Comparison of ENCODE assay signal across 8 mouse cellular contexts in the genomic region with DNA sequence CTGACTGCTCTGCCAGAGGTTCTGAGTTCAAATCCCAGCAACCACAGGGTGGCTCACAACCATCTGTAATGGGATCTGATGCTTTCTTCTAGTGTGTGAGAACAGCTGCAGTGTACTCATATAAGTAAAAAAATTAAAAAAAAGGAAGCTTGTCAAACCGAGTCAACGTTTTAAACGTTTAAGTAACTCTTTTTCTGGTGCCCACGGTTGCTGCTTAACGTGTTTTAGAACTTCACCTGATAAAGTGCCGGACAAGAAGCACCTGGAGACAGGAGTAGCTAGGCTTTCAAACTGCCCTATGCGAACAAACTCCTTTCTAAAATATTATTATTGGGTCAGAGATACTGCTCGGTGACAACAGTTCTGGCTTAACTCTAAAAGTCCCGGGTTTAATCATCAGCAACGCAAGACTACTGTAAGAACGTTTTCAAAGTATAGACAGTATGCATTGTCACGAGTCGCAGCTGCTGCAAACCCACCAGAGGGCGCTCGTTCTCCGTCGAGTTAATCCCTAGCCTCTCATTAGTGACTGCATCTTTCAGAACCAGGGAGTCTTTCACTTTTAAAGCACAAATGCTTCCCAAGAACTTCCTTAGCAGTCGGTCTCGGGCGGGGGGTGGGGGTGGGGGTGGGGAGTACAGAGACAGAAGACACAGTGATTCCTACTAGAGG. TPM values are rescaled to one million over a fixed set of nuclear protein-coding genes. Genes with fewer than 3 reads are reported as not detected.
DNase-seq lines count a peak whose midpoint lies in the region; ATAC-seq and TF ChIP-seq lines count a peak whose summit lies in the region.

No protein-coding gene starts in this region.

- peak; percentile 86 for DNase-seq in A20 (ENCODE audit: low read depth, low spot score)
- DNase-seq in adrenal gland, adult 18-20 months (ENCODE audit: low spot score in 2 of 2), result peak; percentile 81 to 93
- peak; percentile 90 for DNase-seq in embryo, embryonic 11 days
- peak; percentile 92 for DNase-seq in heart, embryonic 10.5 days (ENCODE audit: low spot score)
- peak; percentile 86 for DNase-seq in lung, adult 2 months
- peak; percentile 96 for DNase-seq in testis, postnatal 10 days (ENCODE audit: low spot score)

- WGBS in heart, embryonic 10.5 days, result 8% methylated on average over 20 of the region's 20 CpGs
- WGBS in kidney, embryonic 16.5 days, result 7% methylated on average over 20 of the region's 20 CpGs
- 7% methylated on average over 20 of the region's 20 CpGs for WGBS in lung, adult 2 months
- WGBS in neural tube, embryonic 13.5 days, result 8% methylated on average over 20 of the region's 20 CpGs

- ATAC-seq in kidney, embryonic 16.5 days (ENCODE audit: low FRiP score, low TSS enrichment), result 0 out of 2 replicates have a peak, but pooled peaks have one; percentile 25
- peak; percentile 51; the same call in 1 of the 2 replicates for ATAC-seq in neural tube, embryonic 13.5 days (ENCODE audit: low read depth)

- no peak for TF ChIP-seq POLR2A in lung, adult 2 months (IDR thresholded peaks at IDR 0.05; ENCODE audit: borderline replicate concordance, extremely low read depth, low read depth, low read length)

- peaks cover 28% of the 10 kb centered on the region for H3K4me1 ChIP-seq in heart, embryonic 10.5 days
- peaks cover 28% of the 10 kb centered on the region for H3K4me1 ChIP-seq in kidney, embryonic 16.5 days (ENCODE audit: insufficient read depth, low read length)
- H3K4me1 ChIP-seq in lung, adult 2 months (ENCODE audit: control insufficient read depth, insufficient read depth, low read length), result peaks cover 4% of the 10 kb centered on the region
- peaks cover 33% of the 10 kb centered on the region for H3K4me1 ChIP-seq in neural tube, embryonic 13.5 days (replicated peaks)

- peak overlapping the region; percentile 95 for H3K27ac ChIP-seq in heart, embryonic 10.5 days
- H3K27ac ChIP-seq in kidney, embryonic 16.5 days (ENCODE audit: low read length), result peak overlapping the region; percentile 98
- H3K27ac ChIP-seq in neural tube, embryonic 13.5 days (replicated peaks), result 0 out of 2 replicates have a peak overlapping the region, but pooled peaks have one; percentile 86

- H3K9me3 ChIP-seq in heart, embryonic 10.5 days, result no peaks in the 10 kb centered on the region
- H3K9me3 ChIP-seq in kidney, embryonic 16.5 days (ENCODE audit: low read length), result no peaks in the 10 kb centered on the region
- no peaks in the 10 kb centered on the region for H3K9me3 ChIP-seq in neural tube, embryonic 13.5 days

- peak overlapping the region; percentile 93 for H3K9ac ChIP-seq in kidney, embryonic 16.5 days (replicated peaks; ENCODE audit: low read length)
- peak overlapping the region; percentile 75 for H3K9ac ChIP-seq in neural tube, embryonic 13.5 days

- TF ChIP-seq CTCF in lung, adult 2 months (IDR thresholded peaks at IDR 0.05; ENCODE audit: insufficient read depth, low read length), result peak; percentile 93

- peak overlapping the region; percentile 74 for H3K4me3 ChIP-seq in heart, embryonic 10.5 days
- peak overlapping the region; percentile 81 for H3K4me3 ChIP-seq in kidney, embryonic 16.5 days (ENCODE audit: low read length)
- H3K4me3 ChIP-seq in lung, adult 2 months (replicated peaks; ENCODE audit: extremely low read depth, low read depth, low read length), result peak overlapping the region; percentile 98
- peak overlapping the region; percentile 53 for H3K4me3 ChIP-seq in neural tube, embryonic 13.5 days

- peak overlapping the region; percentile 99 for H3K4me2 ChIP-seq in kidney, embryonic 16.5 days (replicated peaks; ENCODE audit: low read depth, low read length)
- H3K4me2 ChIP-seq in neural tube, embryonic 13.5 days, result peak overlapping the region; percentile 99

- H3K36me3 ChIP-seq in heart, embryonic 10.5 days, result no peaks in the 10 kb centered on the region
- no peaks in the 10 kb centered on the region for H3K36me3 ChIP-seq in kidney, embryonic 16.5 days (ENCODE audit: insufficient read depth, low read length)
- no peaks in the 10 kb centered on the region for H3K36me3 ChIP-seq in neural tube, embryonic 13.5 days

- H3K27me3 ChIP-seq in heart, embryonic 10.5 days (ENCODE audit: insufficient read depth, poor library complexity, severe bottlenecking), result peaks cover 59% of the 10 kb centered on the region
- peaks cover 46% of the 10 kb centered on the region for H3K27me3 ChIP-seq in kidney, embryonic 16.5 days (ENCODE audit: insufficient read depth, low read length)
- H3K27me3 ChIP-seq in neural tube, embryonic 13.5 days, result peaks cover 83% of the 10 kb centered on the region

RNA-seq across cellular contexts. Expression of a gene that starts 1.0 kb away (rescaled TPM):
- 1 to 10 TPM; 5.2 to 7.4 TPM for total RNA-seq in adrenal gland, adult 18-20 months (2021)
- 3.3 and 6.3 TPM in 2 replicates for polyA plus RNA-seq in heart, embryonic 10.5 days (2016; fragmentation: Nextera tagmentation; extraction: Ambion mirVana)
- 14.6 and 18.4 TPM in 2 replicates for polyA plus RNA-seq in kidney, embryonic 16.5 days (2015; fragmentation: Nextera tagmentation; extraction: Ambion mirVana)
- 10.4 and 11.0 TPM in 2 replicates for polyA plus RNA-seq in lung, adult 2 months (2012; rRNA removed)
- 1.9 and 2.5 TPM in 2 replicates for polyA plus RNA-seq in neural tube, embryonic 13.5 days (2015; fragmentation: Nextera tagmentation; extraction: Ambion mirVana)

RNA-seq across cellular contexts. Expression of a gene that starts 26.7 kb away (rescaled TPM):
- 10 to 100 TPM; 50.1 to 51.8 TPM for total RNA-seq in adrenal gland, adult 18-20 months (2021)
- polyA plus RNA-seq in heart, embryonic 10.5 days (2016; fragmentation: Nextera tagmentation; extraction: Ambion mirVana), result 11.8 and 13.4 TPM in 2 replicates
- polyA plus RNA-seq in kidney, embryonic 16.5 days (2015; fragmentation: Nextera tagmentation; extraction: Ambion mirVana), result 25.6 and 27.4 TPM in 2 replicates
- 61.8 and 84.2 TPM in 2 replicates for polyA plus RNA-seq in lung, adult 2 months (2012; rRNA removed)
- 61.0 and 65.3 TPM in 2 replicates for polyA plus RNA-seq in neural tube, embryonic 13.5 days (2015; fragmentation: Nextera tagmentation; extraction: Ambion mirVana)

RNA-seq across cellular contexts. Expression of a gene that starts 28.5 kb away (rescaled TPM):
- total RNA-seq in adrenal gland, adult 18-20 months (2021), result under 1 TPM; 0.13 to 0.48 TPM
- polyA plus RNA-seq in heart, embryonic 10.5 days (2016; fragmentation: Nextera tagmentation; extraction: Ambion mirVana), result 0.34 and 0.55 TPM in 2 replicates
- 0.82 and 0.89 TPM in 2 replicates for polyA plus RNA-seq in kidney, embryonic 16.5 days (2015; fragmentation: Nextera tagmentation; extraction: Ambion mirVana)
- 0.64 and 1.2 TPM in 2 replicates for polyA plus RNA-seq in lung, adult 2 months (2012; rRNA removed)
- polyA plus RNA-seq in neural tube, embryonic 13.5 days (2015; fragmentation: Nextera tagmentation; extraction: Ambion mirVana), result 1.0 and 1.4 TPM in 2 replicates

RNA-seq across cellular contexts. Expression of a gene that starts 59.8 kb away (rescaled TPM):
- 10 to 100 TPM; 70.6 to 72.7 TPM for total RNA-seq in adrenal gland, adult 18-20 months (2021)
- 47.5 and 61.4 TPM in 2 replicates for polyA plus RNA-seq in heart, embryonic 10.5 days (2016; fragmentation: Nextera tagmentation; extraction: Ambion mirVana)
- polyA plus RNA-seq in kidney, embryonic 16.5 days (2015; fragmentation: Nextera tagmentation; extraction: Ambion mirVana), result 57.5 and 59.2 TPM in 2 replicates
- 143 TPM in 2 replicates for polyA plus RNA-seq in lung, adult 2 months (2012; rRNA removed)
- polyA plus RNA-seq in neural tube, embryonic 13.5 days (2015; fragmentation: Nextera tagmentation; extraction: Ambion mirVana), result 29.1 and 30.8 TPM in 2 replicates

Comparison
In these comparisons a context has a peak if more than half of its experiments do, and no peak if none do; other contexts are left out.
1. Peak in every context shown above with its lines: DNase-seq, ATAC-seq, H3K4me3 ChIP-seq and H3K27ac ChIP-seq.